Mouse (Mus musculus) gastrocnemius, postnatal 10 days (tissue): ENCODE results near the gene Vasn. TPM values are rescaled to one million over a fixed set of nuclear protein-coding genes. Genes with fewer than 3 reads are reported as not detected.
A peak's percentile ranks its signal among the peaks of the same experiment; 100 is the strongest.
"Not testable (repeated sequence)": the region's sequence is repeated elsewhere in the genome, so short reads cannot be mapped to it uniquely, and the experiment has no call there.

ENCODE experiments used
- DNase-seq: peaks from one replicate; pipeline ENCODE4 v3.0.0; 2021; ENCODE audit warnings: mixed read lengths
- total RNA-seq, 2 experiments: library from RNA; stranded (reverse); gene quantifications; 2 replicates each; pipeline ENCODE4 v1.2.3; 2021

Gene Vasn
- total RNA-seq, 2 experiments from 2014 or later = 9.7 to 13.0 TPM

DNA sequence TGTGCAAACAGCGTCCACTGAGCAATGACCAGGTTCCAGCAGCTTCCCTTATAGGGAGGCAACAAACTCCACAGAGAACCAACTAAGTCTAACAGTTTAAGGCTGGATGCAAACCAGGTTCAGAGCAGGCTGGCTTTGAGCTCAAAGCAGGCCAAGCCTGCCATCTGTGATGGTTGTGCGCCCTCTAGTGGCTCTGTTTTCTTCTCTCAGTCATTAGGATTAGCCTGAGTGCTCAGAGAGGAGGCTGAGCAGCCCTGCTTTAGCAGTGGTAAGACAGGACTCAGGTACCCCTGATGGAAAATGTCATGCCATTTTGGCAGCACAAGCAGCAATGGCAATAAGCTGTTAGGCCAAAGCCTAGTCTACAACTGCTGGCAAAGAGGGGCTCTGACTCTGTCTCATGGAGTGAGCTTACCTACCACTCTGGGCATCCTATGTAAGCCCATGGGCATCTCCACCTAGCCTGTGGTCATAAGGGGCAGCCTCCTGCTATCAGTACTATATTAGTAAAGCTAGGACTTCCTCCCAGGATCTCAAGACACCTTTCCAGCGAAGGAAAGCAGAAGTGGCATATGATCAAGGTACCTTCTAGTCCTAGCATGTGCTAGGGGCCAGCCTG is 27.6 kb downstream of the Vasn start:
- peak; percentile 91 for DNase-seq

DNA sequence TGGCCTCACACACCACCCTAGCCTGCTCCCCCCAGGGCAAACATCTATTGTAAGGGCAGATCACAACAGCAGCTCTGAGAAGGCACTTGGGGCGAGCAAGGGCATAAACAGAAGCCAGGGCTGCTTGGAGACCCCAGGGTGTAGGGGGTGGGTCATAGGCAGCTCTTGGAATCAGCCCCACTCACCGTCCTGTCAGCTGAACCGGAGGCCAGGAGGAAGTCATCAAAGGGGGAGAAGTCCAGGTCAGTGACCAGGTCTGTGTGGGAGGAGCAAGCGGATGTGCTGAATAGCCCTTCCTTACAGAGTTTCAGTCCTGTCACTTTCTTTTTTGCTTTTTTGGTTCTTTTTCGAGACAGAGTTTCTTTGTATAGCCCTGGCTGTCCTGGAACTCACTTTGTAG is 30.6 kb downstream of the Vasn start:
- no peak for DNase-seq

DNA sequence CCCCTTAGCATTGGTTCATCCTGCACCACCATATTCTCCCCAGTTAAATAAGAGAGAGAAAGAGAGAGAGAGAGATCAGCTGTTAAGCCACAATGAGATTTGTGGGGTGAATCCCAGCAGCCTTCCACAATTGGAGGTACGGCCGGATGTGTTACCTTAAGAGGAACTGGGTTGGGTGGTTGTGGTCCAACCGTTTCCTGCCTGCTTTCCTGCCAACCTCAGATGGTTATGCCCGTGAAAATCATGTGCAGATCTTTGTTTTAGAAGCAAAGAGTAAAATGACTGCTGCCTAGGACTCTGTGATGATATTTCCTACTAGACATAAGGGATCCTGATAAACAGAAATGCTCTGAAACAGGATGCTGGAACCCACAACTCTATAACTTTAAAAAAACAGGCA is 34.4 kb downstream of the Vasn start:
- DNase-seq = no peak

DNA sequence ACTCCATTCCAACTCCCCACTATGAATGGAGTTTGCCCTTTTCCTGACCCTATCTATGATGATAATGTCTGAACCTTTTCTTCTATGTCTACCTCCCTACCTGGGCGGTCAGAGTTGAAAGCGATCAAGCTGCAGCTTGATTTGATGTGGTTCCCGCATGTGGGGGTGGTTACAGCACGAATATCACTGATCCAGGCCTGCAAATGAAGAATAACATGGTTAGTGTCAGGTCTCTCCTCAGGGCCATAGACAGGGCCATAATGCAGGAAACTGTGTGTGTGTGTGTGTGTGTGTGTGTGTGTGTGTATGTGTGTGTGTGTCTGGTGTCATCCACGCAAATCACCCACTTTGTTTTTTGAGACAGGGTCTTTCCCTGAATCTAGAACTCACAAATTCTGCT is 37.1 kb downstream of the Vasn start:
- DNase-seq = no peak

DNA sequence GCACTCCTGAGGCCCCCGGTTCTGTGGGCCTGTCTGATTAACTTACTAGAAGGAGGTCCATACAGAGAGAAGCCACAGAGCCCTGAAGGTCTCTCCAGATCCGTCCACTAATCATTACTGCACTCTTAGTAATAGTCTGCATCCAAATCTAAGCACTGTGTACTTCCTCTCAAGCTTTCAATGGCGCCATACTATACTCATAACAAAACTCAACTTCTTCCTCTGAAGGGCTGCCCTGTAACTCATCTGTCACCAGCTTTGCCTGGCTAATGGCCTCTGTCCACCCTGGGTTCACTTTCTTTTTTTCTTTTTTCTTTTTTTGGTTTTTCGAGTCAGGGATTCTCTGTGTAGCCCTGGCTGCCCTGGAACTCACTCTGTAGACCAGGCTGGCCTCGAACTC is 38.3 kb downstream of the Vasn start:
- DNase-seq = no peak

DNA sequence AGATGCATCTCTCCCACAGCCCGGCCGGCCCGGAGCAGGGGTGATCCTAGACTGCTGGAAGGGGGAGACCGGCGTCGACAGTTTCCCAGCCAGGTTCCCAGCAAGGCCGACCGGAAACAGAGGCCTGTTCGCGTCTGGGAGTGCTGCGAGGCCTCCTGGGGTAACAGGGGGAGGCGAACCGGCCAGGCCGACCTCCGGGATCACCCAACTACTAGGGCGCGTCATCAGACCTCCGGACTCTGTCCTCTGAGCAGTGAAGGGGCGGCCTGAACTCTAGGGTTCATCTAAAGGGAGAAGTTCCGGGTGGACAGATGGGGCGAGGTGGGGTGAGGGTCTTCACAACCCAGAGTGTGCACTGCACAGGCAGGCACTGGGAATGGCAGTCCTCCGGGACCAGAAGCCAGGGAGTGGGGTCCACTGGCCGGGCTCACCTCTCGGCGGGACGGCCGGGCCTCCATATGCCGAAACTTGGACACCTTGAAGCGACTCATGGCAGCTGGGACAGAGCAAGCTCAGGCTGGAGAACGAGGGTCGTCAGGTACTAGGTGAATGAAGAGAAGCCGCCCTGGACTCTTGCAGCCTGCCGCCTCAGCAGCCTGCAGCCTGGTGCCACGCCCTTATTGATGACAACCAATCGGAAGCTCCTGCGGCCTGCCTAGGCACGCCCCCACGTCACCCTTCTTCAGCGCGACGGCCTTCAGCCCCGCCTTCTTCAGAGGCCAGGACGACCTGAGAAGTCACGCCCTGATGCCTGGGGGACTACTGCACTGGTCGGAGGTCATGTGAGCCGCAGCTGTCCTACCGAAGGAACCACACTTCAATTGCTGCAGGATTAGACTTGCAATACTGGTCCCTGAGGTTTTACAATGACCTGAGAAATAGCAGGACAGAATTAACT is 39.6 kb downstream of the Vasn start, which contains the start of gene Coro7:
Gene Coro7, minus strand, starts transcription at position 657 of the 898 bp plus-strand sequence.
- peak; percentile 80 for DNase-seq

DNA sequence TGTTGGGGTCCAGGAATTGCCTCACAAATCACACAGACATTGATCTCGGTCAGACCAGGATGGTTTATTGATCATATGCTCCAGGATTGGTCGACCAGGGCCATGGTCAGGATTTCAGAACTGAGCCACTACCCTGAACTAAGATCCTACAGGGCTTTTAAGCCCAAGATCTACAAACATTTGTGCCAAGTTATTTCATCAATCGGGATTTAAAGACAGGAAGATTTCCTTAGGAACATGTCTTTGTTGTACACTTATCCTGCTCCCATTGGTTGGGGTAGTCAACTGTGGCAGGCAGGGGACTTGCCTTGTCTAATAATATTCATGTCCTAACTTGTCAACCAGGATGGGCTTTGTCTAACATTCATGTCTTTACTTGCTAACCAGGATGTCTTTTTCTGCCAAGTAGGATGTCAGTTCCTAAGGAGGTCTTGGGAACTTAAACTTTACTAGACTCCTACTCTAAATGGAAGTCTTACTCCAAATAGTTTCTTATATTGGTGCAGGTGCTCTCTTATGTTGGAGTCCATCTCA is 41.2 kb downstream of the Vasn start:
- not testable (repeated sequence) for DNase-seq

DNA sequence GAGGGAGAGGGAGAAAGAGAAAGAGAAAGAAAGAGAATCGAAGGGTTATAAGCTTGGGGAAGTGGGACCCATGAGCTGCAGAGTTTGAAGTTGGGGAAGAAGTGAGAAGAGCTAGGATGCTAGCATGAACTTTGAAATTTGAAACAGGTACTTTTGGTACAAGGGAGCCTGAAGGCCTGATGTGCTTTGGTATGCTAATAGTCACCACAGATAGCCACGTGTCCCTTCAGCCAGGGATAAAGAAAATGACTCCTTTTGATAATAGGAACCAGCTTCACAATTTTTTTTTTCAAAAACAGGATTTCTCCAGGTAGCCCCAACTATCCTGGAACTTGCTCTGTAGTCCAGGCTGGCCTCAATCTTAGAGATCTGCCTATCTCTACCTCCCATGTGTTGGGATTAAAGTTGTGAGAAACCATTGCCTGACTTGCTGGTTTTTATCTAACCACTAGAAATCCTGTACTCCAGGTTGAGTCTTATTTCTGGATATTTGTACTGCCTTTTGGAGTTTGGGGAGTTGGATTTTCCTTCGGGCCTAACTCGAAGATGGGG is 43.0 kb downstream of the Vasn start:
- no peak for DNase-seq

DNA sequence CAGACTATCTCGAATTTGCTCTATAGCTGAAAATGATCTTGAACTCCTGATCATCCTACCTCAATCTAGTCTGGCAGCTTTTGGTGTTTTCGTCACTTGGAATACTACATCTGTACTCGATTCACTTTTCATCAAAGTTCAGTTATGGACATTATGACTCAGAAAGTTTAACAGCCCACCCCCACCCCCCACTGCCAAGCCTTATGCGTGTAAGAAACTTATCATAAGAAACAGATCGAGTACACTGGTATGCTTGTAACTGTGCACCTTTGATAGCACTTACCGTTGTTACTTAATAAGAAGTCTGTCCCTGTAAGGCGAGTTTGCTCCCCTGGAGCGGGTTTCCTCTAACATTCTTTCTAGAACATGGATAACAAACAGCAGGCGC is 43.4 kb downstream of the Vasn start:
- no peak for DNase-seq

DNA sequence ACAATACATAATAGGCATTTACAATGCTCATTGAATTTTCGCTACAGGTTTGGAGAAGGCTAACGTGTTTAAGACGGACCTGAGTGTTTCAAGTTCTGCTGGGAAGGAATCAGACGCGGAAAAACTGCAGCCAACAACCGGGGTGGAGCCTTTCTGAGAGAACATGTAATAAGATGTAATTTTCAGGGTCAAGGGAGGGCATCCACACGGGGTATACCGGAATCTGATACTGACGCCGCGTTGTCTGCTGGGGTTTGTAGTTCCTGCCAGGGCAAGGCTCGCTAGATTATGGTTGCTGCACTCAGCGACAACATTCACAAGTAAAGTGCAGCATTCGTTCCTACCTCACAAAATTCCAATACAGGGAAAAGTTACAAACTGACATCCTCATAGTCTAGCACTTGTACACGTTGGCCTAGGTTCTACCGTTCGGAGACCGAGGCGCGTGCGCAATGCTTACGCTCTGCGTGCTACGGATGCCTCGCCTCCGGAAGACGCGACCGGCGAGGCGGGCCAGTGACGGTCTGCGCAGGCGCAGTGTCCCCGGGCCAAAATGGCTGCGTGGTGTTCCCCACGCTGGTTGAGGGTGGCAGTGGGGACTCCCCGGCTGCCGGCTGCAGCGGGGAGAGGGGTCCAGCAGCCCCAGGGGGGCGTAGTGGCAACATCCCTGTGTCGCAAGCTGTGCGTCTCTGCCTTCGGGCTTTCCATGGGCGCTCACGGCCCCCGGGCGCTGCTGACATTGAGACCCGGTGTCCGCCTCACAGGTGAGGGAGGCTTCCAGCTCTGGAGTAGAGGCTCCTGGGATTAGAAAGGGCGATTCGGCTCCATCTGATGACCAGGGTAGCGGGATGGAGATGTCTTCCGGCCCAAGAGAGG is 44.1 kb downstream of the Vasn start:
- DNase-seq = peak; percentile 100

DNA sequence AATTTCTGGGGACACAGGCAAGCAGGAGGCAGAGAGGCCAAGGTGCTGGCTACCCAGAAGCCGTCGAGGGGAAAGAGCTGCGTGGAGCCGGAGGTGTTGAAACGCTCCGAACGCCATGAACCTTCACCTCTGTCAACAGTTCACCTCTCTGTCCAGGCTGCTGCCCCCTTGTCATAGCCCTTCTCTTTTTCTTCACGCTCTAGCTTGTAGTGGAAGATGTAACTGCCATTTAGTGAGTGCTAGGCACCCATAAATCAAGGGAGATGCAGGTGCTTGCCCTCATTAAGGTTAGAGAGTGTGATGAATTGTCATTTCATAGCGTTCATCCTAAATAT is 44.7 kb downstream of the Vasn start:
- no peak for DNase-seq

DNA sequence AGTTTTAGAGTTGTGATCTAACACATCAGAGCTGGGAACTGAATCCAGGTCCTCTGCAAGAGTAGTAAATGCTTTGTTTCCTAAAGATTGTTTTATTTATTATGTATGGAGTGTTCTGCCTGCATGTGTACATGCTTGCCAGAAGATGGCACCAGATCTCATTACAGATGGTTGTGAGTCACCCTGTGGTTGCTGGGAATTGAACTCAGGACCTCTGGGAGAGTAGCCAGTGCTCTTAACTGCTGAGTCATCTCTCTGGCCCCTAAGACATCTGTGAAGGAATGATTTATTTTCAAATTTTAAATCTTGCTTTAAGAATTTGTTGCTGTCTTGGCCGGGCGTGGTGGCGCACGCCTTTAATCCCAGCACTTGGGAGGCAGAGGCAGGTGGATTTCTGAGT is 49.6 kb downstream of the Vasn start:
- not testable (repeated sequence) for DNase-seq

Other genes with a start within 250 kb of the Vasn start
- 10 to 100 TPM; 22.3 to 22.6 TPM for gene Adcy9, start 219.4 kb upstream of the Vasn start, total RNA-seq
- 1,000 to 10,000 TPM; 1,275 to 1,445 TPM for gene Srl, start 98.1 kb upstream of the Vasn start, total RNA-seq
- 1 to 10 TPM; 6.6 to 6.9 TPM for gene Tfap4, start 80.1 kb upstream of the Vasn start, total RNA-seq
- 10 to 100 TPM; 22.2 to 32.3 TPM for gene Glis2, start 45.2 kb upstream of the Vasn start, total RNA-seq
- gene Pam16, start 15.0 kb upstream of the Vasn start, total RNA-seq = 10 to 100 TPM; 79.3 to 82.7 TPM
- gene Dnaja3, start within 50 bp of the Vasn start, total RNA-seq = 10 to 100 TPM; 71.4 to 87.2 TPM
- gene Coro7, start 39.8 kb downstream of the Vasn start, total RNA-seq = 10 to 100 TPM; 16.3 to 23.3 TPM
- gene Nmral1, start 79.4 kb downstream of the Vasn start, total RNA-seq = 1 to 10 TPM; 6.8 to 7.1 TPM
- 10 to 100 TPM; 45.1 to 51.1 TPM for gene Hmox2, start 86.4 kb downstream of the Vasn start, total RNA-seq
- gene Cdip1, start 150.4 kb downstream of the Vasn start, total RNA-seq = 10 to 100 TPM; 82.1 to 91.9 TPM
- gene 4930562C15Rik, start 195.5 kb downstream of the Vasn start, total RNA-seq = not detected
- gene Ubald1, start 240.4 kb downstream of the Vasn start, total RNA-seq = 10 to 100 TPM; 28.1 to 33.4 TPM
- 10 to 100 TPM; 62.2 to 68.4 TPM for gene Mgrn1, start 246.3 kb downstream of the Vasn start, total RNA-seq